Mouse (Mus musculus): ENCODE measurements around the gene Car1.
"Not testable (repeated sequence)": the region's sequence is repeated elsewhere in the genome, so short reads cannot be mapped to it uniquely, and the experiment has no call there.

Car1 gene

GRCm38 (mm10) chr3:14783198-14783597 is 25.0 kb downstream of the Car1 start:
- not testable (repeated sequence) for DNase-seq (ENCODE audit: low spot score in 2 of 2)

DNA sequence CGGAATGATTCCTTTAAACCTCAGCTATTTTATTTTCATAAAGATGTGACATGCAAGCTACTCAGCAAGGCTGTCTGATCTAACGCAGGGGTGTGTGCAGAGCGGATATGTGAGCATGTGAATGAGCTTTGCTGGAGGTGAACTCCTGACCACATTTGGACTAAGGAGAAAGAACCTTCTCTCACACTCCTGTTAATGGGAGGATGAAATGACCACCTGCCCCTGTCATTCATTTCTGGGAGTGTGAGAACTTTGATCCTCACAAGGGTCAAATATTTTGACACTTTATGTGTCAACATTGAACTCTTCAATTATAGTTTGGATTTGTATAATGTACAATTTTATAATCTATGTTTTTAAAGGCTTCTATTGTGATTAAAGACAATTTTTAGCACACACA is 25.8 kb downstream of the Car1 start:
- DNase-seq (ENCODE audit: low spot score in 2 of 2), result not testable (repeated sequence)

- DNase-seq (ENCODE audit: low spot score in 2 of 2), result no peak
Measured at GRCm38 (mm10) chr3:14780212-14780611, 28.0 kb downstream of the Car1 start.

- DNase-seq (ENCODE audit: low spot score in 2 of 2), result not testable (repeated sequence)
Measured at GRCm38 (mm10) chr3:14776497-14777162, 31.5 kb downstream of the Car1 start.

DNA sequence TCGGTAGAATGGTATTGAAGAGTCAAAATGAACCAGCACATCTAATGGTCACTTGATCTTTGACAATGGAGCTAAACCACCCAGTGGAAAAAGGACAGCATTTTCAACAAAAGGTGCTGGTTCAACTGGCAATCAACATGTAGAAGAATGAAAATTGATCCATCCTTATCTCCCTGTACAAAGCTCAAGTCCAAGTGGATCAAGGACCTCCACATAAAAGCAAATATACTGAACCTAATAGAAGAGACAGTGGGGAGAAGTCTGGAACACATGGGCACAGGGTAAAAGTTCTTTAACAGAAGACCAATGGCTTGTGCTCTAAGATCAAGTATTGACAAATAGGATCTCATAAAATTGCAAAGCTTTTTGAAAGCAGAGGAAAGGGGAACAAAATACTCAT is 33.6 kb downstream of the Car1 start:
- DNase-seq (ENCODE audit: low spot score in 2 of 2), result not testable (repeated sequence)

GRCm38 (mm10) chr3:14772473-14772872 is 35.7 kb downstream of the Car1 start:
- not testable (repeated sequence) for DNase-seq (ENCODE audit: low spot score in 2 of 2)

- no peak for DNase-seq (ENCODE audit: low spot score in 2 of 2)
Measured at GRCm38 (mm10) chr3:14764755-14765566, 43.2 kb downstream of the Car1 start.

DNA sequence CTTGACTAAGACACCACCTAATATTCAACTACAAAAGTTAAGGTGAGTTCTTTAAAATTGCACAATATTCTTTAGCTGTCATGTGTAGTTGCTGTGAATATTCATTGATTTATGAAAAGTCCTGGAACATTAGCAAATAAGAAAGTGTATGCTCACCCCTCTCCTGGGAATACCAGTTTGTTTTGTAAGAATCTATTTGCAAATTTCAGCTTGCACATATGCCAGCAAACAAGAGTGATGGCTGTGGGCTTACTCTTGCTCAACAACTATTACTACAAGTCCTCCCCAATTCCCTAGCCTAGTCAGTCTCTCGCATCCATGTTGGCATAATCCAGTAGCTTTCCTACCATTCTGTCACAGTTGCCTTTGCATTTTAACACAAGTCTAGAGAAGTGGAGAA is 52.5 kb downstream of the Car1 start:
- no peak for DNase-seq (ENCODE audit: low spot score in 2 of 2)

GRCm38 (mm10) chr3:14746041-14746440 is 62.1 kb downstream of the Car1 start:
- DNase-seq (ENCODE audit: low spot score in 2 of 2), result no peak

- DNase-seq (ENCODE audit: low spot score in 2 of 2), result no peak
Measured at GRCm38 (mm10) chr3:14738261-14738660, 69.9 kb downstream of the Car1 start.

- not testable (repeated sequence) for DNase-seq (ENCODE audit: low spot score in 2 of 2)
Measured at GRCm38 (mm10) chr3:14727496-14727895, 80.7 kb downstream of the Car1 start.

DNA sequence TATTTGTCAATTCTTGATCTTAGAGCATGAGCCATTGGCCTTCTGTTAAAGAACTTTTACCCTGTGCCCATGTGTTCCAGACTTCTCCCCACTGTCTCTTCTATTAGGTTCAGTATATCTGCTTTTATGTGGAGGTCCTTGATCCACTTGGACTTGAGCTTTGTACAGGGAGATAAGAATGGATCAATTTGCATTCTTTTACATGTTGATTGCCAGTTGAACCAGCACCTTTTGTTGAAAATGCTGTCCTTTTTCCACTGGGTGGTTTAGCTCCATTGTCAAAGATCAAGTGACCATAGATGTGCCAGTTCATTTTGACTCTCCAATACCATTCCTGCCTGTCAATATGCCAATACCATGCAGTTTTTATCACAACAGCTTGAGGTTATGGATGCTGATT is 82.7 kb downstream of the Car1 start:
- DNase-seq (ENCODE audit: low spot score in 2 of 2), result not testable (repeated sequence)

All from spleen, postnatal 10 days (tissue).